Mouse (Mus musculus) ES-E14 (cell line): ENCODE results near the gene Pcolce.

ENCODE experiments used
- CHD2 ChIP-seq: IDR thresholded peaks from 2 replicates; pipeline ENCODE4 v1.6.1; 2014; ENCODE audit warnings: mild to moderate bottlenecking, low read depth, low read length, inconsistent platforms
- HCFC1 ChIP-seq: IDR thresholded peaks from 2 replicates; pipeline ENCODE4 v1.6.1; 2012; ENCODE audit warnings: low read length, inconsistent platforms, borderline replicate concordance; ENCODE audit not compliant: insufficient read depth
- MAFK ChIP-seq: IDR thresholded peaks from 2 replicates; pipeline ENCODE4 v1.6.1; 2014; ENCODE audit warnings: mild to moderate bottlenecking, low read depth, low read length, inconsistent platforms; ENCODE audit not compliant: insufficient read depth
- ZNF384 ChIP-seq: IDR thresholded peaks from 2 replicates; pipeline ENCODE4 v1.6.1; 2012; ENCODE audit warnings: low read depth, low read length, inconsistent platforms

GRCm38 (mm10) chr5:137611245-137611602 lies 2.4 kb downstream of the Pcolce start:
- TF ChIP-seq ZNF384: no peak
- no peak for TF ChIP-seq CHD2
- TF ChIP-seq HCFC1: no peak
- no peak for TF ChIP-seq MAFK
